Mouse (Mus musculus) forebrain, embryonic 10.5 days (tissue): ENCODE measurements at regions not wholly inside any gene's neighbourhood (a gene's known extent, or its start where the extent isn't known, plus 50 kb on each side); places are given as distances from the start of the nearest gene placed in this dataset.

Experiments
- DNase-seq: peaks from one replicate; pipeline ENCODE4 v3.0.0-alpha.2; 2017; ENCODE audit warnings: low spot score; ENCODE audit errors: extremely low spot score
- H3K27ac ChIP-seq: fragments of 300-500 bp; sonication (generic); 2 replicates; pipeline ENCODE4 v1.5.1; 2016; ENCODE audit warnings: mild to moderate bottlenecking
- H3K27me3 ChIP-seq: fragments of 300-500 bp; sonication (generic); 2 replicates; pipeline ENCODE4 v1.6.1; 2016; ENCODE audit warnings: mild to moderate bottlenecking; ENCODE audit not compliant: poor library complexity, severe bottlenecking
- H3K36me3 ChIP-seq: fragments of 300-500 bp; sonication (generic); replicated peaks from 2 replicates; pipeline ENCODE4 v1.6.1; 2016; ENCODE audit warnings: mild to moderate bottlenecking, moderate library complexity
- H3K4me1 ChIP-seq: fragments of 300-500 bp; sonication (generic); 2 replicates; pipeline ENCODE4 v1.6.1; 2016
- H3K4me3 ChIP-seq: fragments of 300-500 bp; sonication (generic); 2 replicates; pipeline ENCODE4 v1.5.1; 2016; ENCODE audit warnings: mild to moderate bottlenecking, moderate library complexity
- H3K9me3 ChIP-seq: fragments of 300-500 bp; sonication (generic); 2 replicates; pipeline ENCODE4 v1.6.1; 2016; ENCODE audit warnings: mild to moderate bottlenecking, moderate library complexity
- WGBS: fragments of 180-500 bp; shearing (Covaris S2); methylation state at CpG from one replicate; pipeline ENCODE4 v1.1.7; 2016; 5-methylcytosine and 5-hydroxymethylcytosine counted together

DNA sequence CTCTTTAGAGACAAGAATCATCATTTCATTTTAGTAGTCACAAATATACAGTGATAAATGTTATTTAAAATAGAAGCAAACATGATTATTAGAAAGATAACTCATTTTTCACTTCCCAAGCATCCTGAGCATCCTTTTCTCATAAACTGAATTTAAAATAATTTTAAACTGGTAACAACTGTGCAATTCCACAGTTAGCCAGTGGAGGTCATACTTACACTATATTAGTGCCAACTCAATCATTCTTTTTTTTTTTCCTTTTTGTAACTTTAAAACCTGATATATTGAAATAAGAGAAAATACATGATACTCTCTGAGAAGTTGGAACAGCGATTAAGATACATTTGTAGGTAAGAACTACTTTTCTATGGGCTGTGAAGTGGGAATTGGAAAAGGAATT lies 113.2 kb upstream of the Gm17509 start:
- 17% methylated on average over 1 of the region's 1 CpGs for WGBS

DNA sequence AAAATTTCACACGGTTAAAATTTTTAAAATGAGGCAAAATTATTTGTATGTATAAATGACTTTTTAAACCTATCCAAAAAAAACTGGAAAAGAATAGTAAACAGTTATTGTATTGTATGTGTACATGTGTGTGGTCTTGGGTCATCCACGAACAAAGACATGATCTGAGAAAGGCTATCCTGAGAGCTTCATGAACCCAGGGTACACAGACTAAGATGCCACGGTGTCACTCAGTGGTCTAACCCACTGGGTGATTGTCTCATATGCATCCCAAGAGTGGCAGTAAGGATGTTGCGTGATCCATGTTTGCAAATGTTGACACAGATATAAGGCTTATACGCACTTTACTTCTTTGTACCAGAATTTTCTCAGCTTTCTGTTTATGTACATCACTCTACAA lies 113.7 kb upstream of the Gm17509 start:
- H3K9me3 ChIP-seq, result no peaks in the 10 kb centered on the region
- no peaks in the 10 kb centered on the region for H3K4me1 ChIP-seq
- H3K4me3 ChIP-seq, result no peak overlapping the region
- WGBS, result 89% methylated on average over 5 of the region's 5 CpGs
- no peak for DNase-seq
- H3K36me3 ChIP-seq, result no peaks in the 10 kb centered on the region
- no peaks in the 10 kb centered on the region for H3K27me3 ChIP-seq
- no peak overlapping the region for H3K27ac ChIP-seq

More for the DNA sequence above, 113.2 kb upstream of the Gm17509 start:
- Histone ChIP-seq H3K36me3 (no peaks in the 10 kb centered on the region), H3K9me3 (no peaks in the 10 kb centered on the region), H3K4me3 (no peak overlapping the region), H3K4me1 (no peaks in the 10 kb centered on the region), H3K27me3 (no peaks in the 10 kb centered on the region), H3K27ac (no peak overlapping the region)
- no peak for DNase-seq

DNA sequence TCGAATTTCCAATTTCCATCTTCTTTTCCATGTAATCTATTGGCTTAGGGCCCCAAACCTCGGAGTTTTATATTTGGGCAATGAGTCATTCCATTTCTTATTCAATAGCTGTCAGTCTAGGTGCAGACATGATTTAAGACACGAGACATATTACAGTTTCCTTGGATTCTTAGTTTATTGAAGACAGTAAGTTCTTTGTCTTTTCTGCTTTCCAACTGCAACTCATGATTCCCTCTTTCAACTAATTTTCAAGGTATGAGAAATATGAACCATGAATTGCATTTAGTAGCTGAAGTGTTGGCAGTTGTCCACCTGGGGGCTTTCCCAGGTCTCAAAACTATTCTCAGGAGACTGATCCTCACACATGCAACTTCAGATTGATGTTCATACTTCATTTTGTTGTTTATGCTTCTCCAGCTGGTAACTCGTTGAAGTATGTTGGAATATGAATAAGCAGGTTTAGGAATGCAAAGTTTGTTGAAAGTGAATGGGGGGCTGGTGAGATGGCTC lies 160.3 kb upstream of the Gm17509 start:
- H3K4me3 ChIP-seq, result no peak overlapping the region
- no peaks in the 10 kb centered on the region for H3K9me3 ChIP-seq
- no peaks in the 10 kb centered on the region for H3K27me3 ChIP-seq
- 82% methylated on average over 4 of the region's 4 CpGs for WGBS
- no peak for DNase-seq
- H3K36me3 ChIP-seq, result no peaks in the 10 kb centered on the region
- H3K27ac ChIP-seq, result no peak overlapping the region
- H3K4me1 ChIP-seq, result no peaks in the 10 kb centered on the region

DNA sequence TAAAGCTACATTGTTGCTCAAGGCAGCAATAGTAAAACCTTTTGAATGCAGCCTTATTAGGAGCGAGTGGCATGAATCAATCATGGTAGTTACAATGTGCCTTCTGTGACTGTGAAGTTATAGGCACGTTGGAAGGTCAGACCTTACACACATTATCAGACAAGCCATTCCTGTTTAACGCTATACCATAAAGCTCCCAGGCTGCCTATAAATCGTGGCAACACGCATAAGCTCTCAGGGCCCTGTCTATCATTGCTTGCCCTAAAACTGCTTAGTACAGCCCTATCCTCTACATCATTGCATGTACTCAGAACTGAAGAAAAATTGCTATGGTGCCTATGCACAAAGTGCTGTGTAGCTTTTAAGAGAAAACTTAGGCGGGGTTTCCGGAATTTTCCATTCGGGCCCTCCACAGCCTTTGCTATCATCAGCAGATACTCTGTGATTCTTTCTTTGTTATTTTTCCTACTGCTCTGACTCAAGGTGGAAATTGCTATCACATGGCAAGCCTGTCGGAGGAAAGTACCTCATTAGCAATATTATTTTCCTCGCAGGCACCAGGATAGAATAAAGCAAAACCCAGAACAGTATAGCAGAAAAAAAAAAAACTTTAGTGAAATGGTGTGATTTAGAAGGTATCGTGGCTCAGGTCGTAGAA lies 162.7 kb upstream of the Gm17509 start:
- no peak overlapping the region for H3K27ac ChIP-seq
- no peaks in the 10 kb centered on the region for H3K4me1 ChIP-seq
- WGBS, result 91% methylated on average over 12 of the region's 12 CpGs

DNA sequence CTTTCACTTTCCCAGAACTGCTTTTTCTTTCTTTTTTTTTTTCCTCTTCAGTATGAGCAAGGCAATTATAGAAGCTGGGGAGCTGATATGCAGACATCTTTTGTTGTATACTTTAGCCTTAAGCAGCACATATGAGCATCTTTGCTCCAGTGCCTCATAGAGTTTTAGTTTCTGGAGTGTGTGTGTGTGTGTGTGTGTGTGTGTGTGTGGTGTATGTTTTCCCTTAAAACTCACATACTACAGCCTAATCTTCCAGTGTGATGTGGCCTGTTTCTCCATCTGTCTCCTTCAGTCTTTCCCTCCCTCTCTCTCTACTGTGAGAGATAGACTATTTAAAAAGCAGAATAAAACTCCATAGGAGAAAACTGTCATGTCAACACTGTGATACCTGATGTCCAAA lies 169.4 kb upstream of the Gm17509 start:
- no peak overlapping the region for H3K4me3 ChIP-seq
- H3K27me3 ChIP-seq, result no peaks in the 10 kb centered on the region
- H3K9me3 ChIP-seq, result no peaks in the 10 kb centered on the region
- no peaks in the 10 kb centered on the region for H3K4me1 ChIP-seq
- no peak for DNase-seq
- H3K27ac ChIP-seq, result no peak overlapping the region
- H3K36me3 ChIP-seq, result no peaks in the 10 kb centered on the region

More for the DNA sequence above, 162.7 kb upstream of the Gm17509 start:
- Histone ChIP-seq H3K4me3 (no peak overlapping the region), H3K36me3 (no peaks in the 10 kb centered on the region), H3K9me3 (no peaks in the 10 kb centered on the region), H3K27me3 (no peaks in the 10 kb centered on the region)
- no peak for DNase-seq

DNA sequence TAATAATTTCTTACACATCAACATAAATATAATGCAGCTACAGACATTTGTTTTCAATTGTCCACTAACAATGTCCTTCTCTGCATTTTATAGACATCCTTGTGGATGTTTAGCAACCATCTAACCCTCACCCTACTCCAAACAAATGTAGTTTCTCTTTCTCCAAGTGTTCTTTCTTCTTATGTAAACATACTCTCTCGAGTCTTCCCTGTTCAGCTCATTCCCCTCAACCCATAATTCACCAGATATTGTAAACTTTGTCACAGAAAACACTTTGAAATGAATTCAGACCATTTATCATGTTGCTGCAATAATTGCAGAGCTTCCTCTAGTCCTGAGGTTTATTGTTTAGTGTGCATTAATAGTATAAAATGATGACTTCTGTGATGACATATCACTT lies 172.6 kb upstream of the Gm17509 start:
- H3K4me1 ChIP-seq, result no peaks in the 10 kb centered on the region
- no peaks in the 10 kb centered on the region for H3K27me3 ChIP-seq
- H3K4me3 ChIP-seq, result no peak overlapping the region
- DNase-seq, result no peak
- no peaks in the 10 kb centered on the region for H3K36me3 ChIP-seq
- H3K9me3 ChIP-seq, result no peaks in the 10 kb centered on the region
- 79% methylated on average over 1 of the region's 1 CpGs for WGBS
- H3K27ac ChIP-seq, result no peak overlapping the region

DNA sequence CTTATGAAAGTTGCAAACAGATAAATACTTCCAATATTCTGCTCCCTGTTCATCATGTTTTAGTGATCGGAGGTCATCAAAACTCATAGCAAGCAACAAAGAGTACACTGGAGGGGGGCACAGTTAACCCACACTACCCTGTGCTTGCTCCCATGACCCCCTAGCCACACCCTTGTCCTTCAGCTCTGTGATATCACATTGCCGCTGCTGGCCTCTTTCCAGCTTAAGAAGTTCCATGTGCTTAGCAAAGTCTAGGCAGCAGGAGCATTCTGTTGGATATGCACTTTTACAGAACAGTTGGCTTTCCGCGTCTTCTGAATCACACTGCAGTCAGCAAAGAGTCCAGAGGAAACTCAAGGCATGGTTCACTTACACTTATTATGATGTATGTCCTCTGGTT lies 180.4 kb upstream of the Gm17509 start:
- WGBS, result 81% methylated on average over 4 of the region's 4 CpGs
- H3K4me1 ChIP-seq, result 0 out of 2 replicates have a peak, but pooled peaks cover 3% of the 10 kb centered on the region
- no peak overlapping the region for H3K4me3 ChIP-seq
- H3K36me3 ChIP-seq, result no peaks in the 10 kb centered on the region
- H3K9me3 ChIP-seq, result no peaks in the 10 kb centered on the region
- no peaks in the 10 kb centered on the region for H3K27me3 ChIP-seq
- no peak for DNase-seq
- no peak overlapping the region for H3K27ac ChIP-seq

DNA sequence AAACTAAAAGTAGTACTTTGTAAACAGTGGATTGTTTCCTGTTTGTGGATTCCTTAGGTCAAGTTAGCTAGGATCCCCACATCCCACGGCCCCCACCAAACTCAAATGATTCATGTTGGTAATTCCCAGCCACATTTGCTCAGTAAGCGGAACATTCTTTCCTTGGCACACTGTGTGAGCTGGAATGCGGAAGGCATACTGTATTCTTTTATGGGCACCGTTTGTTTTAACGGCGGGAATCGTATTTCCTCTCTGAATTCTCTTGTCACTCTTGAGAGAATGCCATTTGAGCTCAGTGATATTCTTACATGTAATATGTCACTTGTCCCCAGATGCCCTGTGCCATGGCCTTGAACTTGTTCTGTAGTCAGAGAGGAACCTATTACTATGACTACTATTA lies 189.1 kb upstream of the Gm17509 start:
- Histone ChIP-seq H3K27me3 (no peaks in the 10 kb centered on the region), H3K4me3 (no peak overlapping the region), H3K36me3 (no peaks in the 10 kb centered on the region), H3K9me3 (no peaks in the 10 kb centered on the region), H3K27ac (no peak overlapping the region), H3K4me1 (no peaks in the 10 kb centered on the region)
- no peak for DNase-seq
- WGBS, result 89% methylated on average over 7 of the region's 7 CpGs

DNA sequence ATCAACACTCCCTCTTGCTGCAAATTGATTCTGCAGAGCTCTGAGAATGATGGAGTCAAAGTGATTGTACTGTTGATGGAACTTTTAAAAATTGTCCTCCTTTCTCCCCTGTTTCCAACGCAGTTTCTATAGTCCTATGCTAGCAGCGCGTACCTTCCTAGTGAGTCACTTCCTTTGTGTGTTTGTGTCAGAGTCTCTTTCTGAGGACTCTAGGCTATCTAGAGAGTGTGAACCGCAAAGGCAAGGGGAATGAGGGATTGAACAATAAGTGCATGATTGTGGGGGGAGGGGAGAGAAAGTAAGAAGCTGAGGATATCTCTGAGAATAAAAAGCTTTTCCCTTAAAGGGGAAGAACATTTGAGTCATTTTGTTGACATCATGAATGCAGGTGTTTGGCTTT lies 188.5 kb upstream of the Hcn1 start:
- Histone ChIP-seq H3K27ac (no peak overlapping the region), H3K27me3 (no peaks in the 10 kb centered on the region), H3K4me1 (no peaks in the 10 kb centered on the region), H3K4me3 (no peak overlapping the region), H3K36me3 (no peaks in the 10 kb centered on the region), H3K9me3 (no peaks in the 10 kb centered on the region)
- WGBS, result 88% methylated on average over 4 of the region's 4 CpGs
- no peak for DNase-seq

DNA sequence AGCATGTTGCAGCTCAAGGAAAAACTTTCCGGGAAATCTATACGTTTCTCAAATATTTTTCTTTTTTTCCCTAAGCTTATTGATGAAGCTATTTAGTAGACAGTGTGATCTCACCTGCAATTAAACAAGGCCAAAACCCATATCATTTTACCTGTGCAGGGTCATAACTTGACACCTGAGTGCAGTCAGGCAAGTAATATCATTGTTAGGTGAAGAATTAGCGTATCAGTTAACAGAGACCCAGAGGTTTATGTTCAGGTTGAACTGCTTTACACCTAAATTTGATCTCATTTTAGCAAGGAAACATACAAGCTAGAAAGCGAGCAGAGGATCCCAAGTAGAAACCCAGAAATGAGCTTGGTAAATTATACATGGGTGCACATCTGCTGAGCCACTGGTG lies 178.6 kb upstream of the Hcn1 start:
- H3K9me3 ChIP-seq, result no peaks in the 10 kb centered on the region
- no peaks in the 10 kb centered on the region for H3K27me3 ChIP-seq
- H3K36me3 ChIP-seq, result no peaks in the 10 kb centered on the region
- 88% methylated on average over 4 of the region's 4 CpGs for WGBS
- H3K4me3 ChIP-seq, result no peak overlapping the region
- no peak overlapping the region for H3K27ac ChIP-seq
- H3K4me1 ChIP-seq, result no peaks in the 10 kb centered on the region
- DNase-seq, result no peak

DNA sequence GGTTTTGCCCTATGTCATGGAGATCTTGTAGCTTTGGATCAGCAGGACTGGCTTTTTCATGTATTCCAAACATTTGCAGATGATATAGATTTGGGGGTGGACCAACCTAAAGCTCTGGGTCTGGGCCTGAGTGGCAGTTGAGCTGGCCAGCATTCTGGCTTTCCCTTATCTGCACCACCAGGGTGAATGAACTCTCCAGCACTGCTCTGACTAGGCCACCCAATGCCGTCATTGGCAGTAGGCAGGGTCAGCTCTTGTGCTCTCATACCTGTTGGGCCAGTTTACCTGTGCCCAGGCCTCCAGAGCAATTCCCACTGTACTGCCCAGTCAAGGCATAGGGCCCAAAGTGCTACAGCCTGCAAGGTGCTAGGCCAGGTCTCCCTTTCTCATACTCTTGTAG lies 177.1 kb upstream of the Hcn1 start:
- H3K4me1 ChIP-seq, result no peaks in the 10 kb centered on the region
- no peak overlapping the region for H3K27ac ChIP-seq
- H3K4me3 ChIP-seq, result no peak overlapping the region
- no peak for DNase-seq
- H3K27me3 ChIP-seq, result no peaks in the 10 kb centered on the region
- no peaks in the 10 kb centered on the region for H3K9me3 ChIP-seq
- 83% methylated on average over 1 of the region's 1 CpGs for WGBS
- H3K36me3 ChIP-seq, result no peaks in the 10 kb centered on the region

DNA sequence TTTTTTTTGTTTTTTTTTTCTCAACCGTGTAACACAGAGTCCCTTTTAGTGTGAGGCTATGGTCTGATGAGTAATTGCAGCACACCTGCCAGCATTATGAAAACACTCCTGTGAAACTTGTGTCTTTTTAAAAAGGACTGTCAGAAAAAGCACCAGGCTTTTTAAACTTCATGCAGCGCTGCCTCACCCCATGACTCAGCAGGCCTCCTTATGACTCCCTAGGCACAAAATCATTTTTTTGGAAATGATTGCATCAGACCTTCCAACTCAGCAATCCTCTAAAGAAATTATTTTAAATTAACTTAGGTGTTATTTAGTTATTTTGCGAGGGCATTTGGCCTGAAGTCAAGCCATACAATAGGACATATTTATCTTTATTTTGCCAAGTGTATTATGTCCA lies 134.7 kb upstream of the Hcn1 start:
- no peaks in the 10 kb centered on the region for H3K36me3 ChIP-seq
- 83% methylated on average over 3 of the region's 3 CpGs for WGBS
- H3K27me3 ChIP-seq, result no peaks in the 10 kb centered on the region
- no peaks in the 10 kb centered on the region for H3K4me1 ChIP-seq
- no peak overlapping the region for H3K4me3 ChIP-seq
- H3K27ac ChIP-seq, result no peak overlapping the region
- no peak for DNase-seq
- H3K9me3 ChIP-seq, result no peaks in the 10 kb centered on the region

DNA sequence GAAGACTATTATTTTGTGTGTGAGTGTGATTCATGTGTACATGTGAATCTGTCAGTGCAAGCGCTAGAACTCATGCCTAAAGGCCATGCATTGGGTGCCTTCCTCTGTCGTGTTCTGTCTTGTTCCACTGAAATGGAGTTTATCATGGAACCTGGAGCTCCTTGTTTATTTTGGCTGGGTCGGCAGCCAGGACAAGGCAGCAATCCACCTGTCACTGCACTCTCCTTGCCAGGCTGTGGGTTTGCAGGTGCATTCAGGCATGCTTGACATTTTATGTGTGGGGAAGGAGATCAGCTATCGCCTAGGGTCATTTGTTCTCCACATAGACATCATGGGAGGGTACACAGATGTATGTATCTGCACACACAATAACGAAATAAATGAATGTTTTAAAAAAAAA lies 129.4 kb upstream of the Hcn1 start:
- H3K4me1 ChIP-seq, result no peaks in the 10 kb centered on the region
- H3K36me3 ChIP-seq, result no peaks in the 10 kb centered on the region
- no peak overlapping the region for H3K4me3 ChIP-seq
- H3K9me3 ChIP-seq, result no peaks in the 10 kb centered on the region
- no peaks in the 10 kb centered on the region for H3K27me3 ChIP-seq
- 84% methylated on average over 5 of the region's 5 CpGs for whole genome bisulfite sequencing
- H3K27ac ChIP-seq, result no peak overlapping the region
- no peak for DNase-seq

DNA sequence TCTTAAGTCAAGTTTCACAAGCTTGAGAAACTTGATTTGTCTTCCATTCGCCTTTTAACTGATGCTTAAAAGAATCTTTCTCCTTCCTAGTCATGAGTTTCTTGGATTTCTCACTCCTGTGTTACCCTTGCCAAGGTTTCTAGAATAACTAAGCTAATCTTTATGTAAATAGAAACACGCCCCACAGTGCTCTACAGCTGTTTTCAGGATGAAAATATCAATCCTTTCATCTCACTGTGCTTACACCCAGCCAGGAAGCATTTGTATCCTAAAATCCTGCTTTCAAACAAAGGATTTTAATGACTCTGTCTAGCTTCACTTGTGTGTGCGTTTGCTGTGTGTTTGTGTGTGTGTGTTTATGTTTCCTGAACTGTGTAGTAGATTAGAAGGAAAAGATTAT lies 119.5 kb upstream of the Hcn1 start:
- WGBS, result 74% methylated on average over 3 of the region's 3 CpGs
- H3K27me3 ChIP-seq, result no peaks in the 10 kb centered on the region
- H3K27ac ChIP-seq, result no peak overlapping the region
- H3K9me3 ChIP-seq, result no peaks in the 10 kb centered on the region
- no peaks in the 10 kb centered on the region for H3K4me1 ChIP-seq
- H3K36me3 ChIP-seq, result no peaks in the 10 kb centered on the region
- no peak overlapping the region for H3K4me3 ChIP-seq
- DNase-seq, result no peak
